Mouse (Mus musculus) neural tube, embryonic 14.5 days (tissue): ENCODE measurements at regions not wholly inside any gene's neighbourhood (a gene's known extent, or its start where the extent isn't known, plus 50 kb on each side); places are given as distances from the start of the nearest gene placed in this dataset. TPM values are rescaled to one million over a fixed set of nuclear protein-coding genes. Genes with fewer than 3 reads are reported as not detected.

Source experiments
- ATAC-seq: fragments of 200-750 bp; cut with Nextera tagmentation; 2 replicates; pipeline ENCODE4 v1.8.0; 2017; ENCODE audit warnings: low read depth, mild to moderate bottlenecking, moderate TSS enrichment, moderate library complexity
- H3K27ac ChIP-seq: fragments of 300-500 bp; sonication (generic); 2 replicates; pipeline ENCODE4 v1.5.1; 2014; ENCODE audit warnings: low read depth, mild to moderate bottlenecking, control low read depth, low read length, moderate library complexity, mixed read lengths
- H3K27me3 ChIP-seq: fragments of 300-500 bp; sonication (generic); 2 replicates; pipeline ENCODE4 v1.6.1; 2014; ENCODE audit warnings: low read length; ENCODE audit not compliant: control insufficient read depth, insufficient read depth
- H3K36me3 ChIP-seq: fragments of 300-500 bp; sonication (generic); 2 replicates; pipeline ENCODE4 v1.6.1; 2014; ENCODE audit warnings: low read length, mixed read lengths; ENCODE audit not compliant: control insufficient read depth, insufficient read depth
- H3K4me1 ChIP-seq: fragments of 300-500 bp; sonication (generic); 2 replicates; pipeline ENCODE4 v1.6.1; 2014; ENCODE audit warnings: low read length; ENCODE audit not compliant: control insufficient read depth, insufficient read depth
- H3K4me2 ChIP-seq: fragments of 300-500 bp; sonication (generic); 2 replicates; pipeline ENCODE4 v1.6.1; 2014; ENCODE audit warnings: mild to moderate bottlenecking, low read depth, low read length, control low read depth
- H3K4me3 ChIP-seq: fragments of 300-500 bp; sonication (generic); 2 replicates; pipeline ENCODE4 v1.5.1; 2014; ENCODE audit warnings: low read depth, low read length, control low read depth, mixed read lengths
- H3K9ac ChIP-seq: fragments of 300-500 bp; sonication (generic); replicated peaks from 2 replicates; pipeline ENCODE4 v1.6.1; 2014; ENCODE audit warnings: low read depth, mild to moderate bottlenecking, control low read depth, low read length, mixed read lengths
- H3K9me3 ChIP-seq: fragments of 300-500 bp; sonication (generic); 2 replicates; pipeline ENCODE4 v1.6.1; 2016; ENCODE audit warnings: low read length; ENCODE audit not compliant: control insufficient read depth
- WGBS: fragments of 180-500 bp; shearing (Covaris S2); extraction: QIAGEN DNeasy Blood & Tissue Kit; methylation state at CpG from one replicate; pipeline ENCODE4 v1.1.7; 2014; 5-methylcytosine and 5-hydroxymethylcytosine counted together
- microRNA-seq: library from miRNA; unstranded; fragments of <30 nt; microRNA quantifications from one replicate; pipeline ENCODE4, GENCODE M21; 2016

DNA sequence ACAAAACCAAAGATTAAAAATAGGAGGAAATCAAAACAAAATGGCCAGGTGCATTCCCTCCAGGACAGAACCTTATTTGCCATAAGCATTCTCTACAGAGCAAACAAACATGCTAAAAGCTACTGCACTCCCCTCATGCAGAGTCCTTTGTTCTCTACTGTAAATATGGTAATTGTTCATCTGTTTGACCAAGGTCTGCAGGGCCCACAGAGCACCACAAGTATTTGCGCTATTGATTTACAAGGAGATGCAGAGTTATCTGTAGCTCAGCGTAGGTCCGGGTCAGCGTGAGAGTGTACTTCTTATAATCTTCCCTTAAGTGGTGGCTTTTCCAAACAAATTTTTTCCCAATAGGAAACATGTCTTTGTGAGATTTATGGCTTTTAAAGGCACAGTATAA is 94.0 kb upstream of the Chrm3 start:
- 87% methylated on average over 4 of the region's 4 CpGs for WGBS
- H3K9me3 ChIP-seq: no peaks in the 10 kb centered on the region
- no peak overlapping the region for H3K27ac ChIP-seq
- no peak overlapping the region for H3K4me2 ChIP-seq
- H3K36me3 ChIP-seq: no peaks in the 10 kb centered on the region
- H3K27me3 ChIP-seq: no peaks in the 10 kb centered on the region
- H3K9ac ChIP-seq: no peak overlapping the region
- no peak for ATAC-seq
- no peaks in the 10 kb centered on the region for H3K4me1 ChIP-seq
- no peak overlapping the region for H3K4me3 ChIP-seq

GRCm38 (mm10) chr13:10451057-10451456 is 90.4 kb upstream of the Chrm3 start:
- Histone ChIP-seq H3K9me3 (no peaks in the 10 kb centered on the region), H3K27ac (no peak overlapping the region), H3K4me3 (no peak overlapping the region), H3K27me3 (no peaks in the 10 kb centered on the region), H3K36me3 (no peaks in the 10 kb centered on the region), H3K4me2 (no peak overlapping the region), H3K9ac (no peak overlapping the region), H3K4me1 (no peaks in the 10 kb centered on the region)
- no peak for ATAC-seq
- 44% methylated on average over 3 of the region's 3 CpGs for WGBS

DNA sequence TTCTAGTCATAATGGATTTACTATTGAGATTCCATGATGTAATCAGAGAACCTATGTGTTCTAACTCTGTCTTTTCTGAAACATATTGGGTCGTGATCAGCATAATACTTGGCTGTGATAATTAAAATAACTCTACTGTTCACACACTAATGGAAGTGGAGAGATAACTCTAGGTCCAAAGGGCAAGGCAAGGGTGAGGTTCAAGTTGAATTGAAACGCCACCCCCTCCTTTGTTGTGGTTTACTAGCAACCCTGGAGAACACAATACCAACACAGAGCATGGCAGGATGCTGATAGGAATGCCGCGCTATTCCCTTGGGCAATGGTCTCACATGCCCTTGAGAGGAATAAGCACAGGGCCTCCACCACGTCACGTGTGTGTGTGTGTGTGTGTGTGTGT is 88.9 kb upstream of the Chrm3 start:
- Histone ChIP-seq H3K9me3 (no peaks in the 10 kb centered on the region), H3K9ac (no peak overlapping the region), H3K27me3 (no peaks in the 10 kb centered on the region), H3K4me1 (no peaks in the 10 kb centered on the region), H3K36me3 (no peaks in the 10 kb centered on the region), H3K4me2 (no peak overlapping the region), H3K4me3 (no peak overlapping the region), H3K27ac (no peak overlapping the region)
- 86% methylated on average over 6 of the region's 6 CpGs for WGBS
- ATAC-seq: no peak

DNA sequence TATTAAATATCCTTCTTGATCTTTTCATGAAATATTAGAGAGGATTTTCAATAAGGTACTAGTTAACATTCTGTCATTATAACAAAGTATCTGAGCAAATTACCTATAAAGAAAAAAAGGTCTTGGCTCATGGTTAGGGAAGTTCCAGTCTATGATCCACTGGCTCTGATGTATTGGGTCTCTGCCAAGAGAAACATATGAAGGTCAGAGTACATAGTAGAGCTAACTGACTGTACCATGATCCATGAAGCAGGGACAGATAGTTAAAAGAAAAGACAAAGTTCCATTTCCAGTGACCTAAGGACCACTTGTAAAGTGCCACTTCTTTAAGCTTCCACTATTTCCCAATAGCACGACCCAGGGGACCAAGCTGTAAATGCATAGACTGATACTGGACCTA is 87.2 kb upstream of the Chrm3 start:
- no peak for ATAC-seq
- Histone ChIP-seq H3K27ac (no peak overlapping the region), H3K27me3 (no peaks in the 10 kb centered on the region), H3K4me2 (no peak overlapping the region), H3K9ac (no peak overlapping the region), H3K36me3 (no peaks in the 10 kb centered on the region), H3K4me1 (no peaks in the 10 kb centered on the region), H3K9me3 (no peaks in the 10 kb centered on the region), H3K4me3 (no peak overlapping the region)
- WGBS: 83% methylated on average over 1 of the region's 1 CpGs

- 50% methylated on average over 3 of the region's 3 CpGs for WGBS
These were observed 85.0 kb upstream of the Chrm3 start for GRCm38 (mm10) chr13:10445679-10446078.

More at GRCm38 (mm10) chr13:10445679-10446078, 85.0 kb upstream of the Chrm3 start:
- H3K27me3 ChIP-seq: no peaks in the 10 kb centered on the region
- no peak overlapping the region for H3K9ac ChIP-seq
- H3K9me3 ChIP-seq: no peaks in the 10 kb centered on the region
- no peak for ATAC-seq
- H3K36me3 ChIP-seq: no peaks in the 10 kb centered on the region
- no peak overlapping the region for H3K4me3 ChIP-seq
- no peaks in the 10 kb centered on the region for H3K4me1 ChIP-seq
- no peak overlapping the region for H3K27ac ChIP-seq
- no peak overlapping the region for H3K4me2 ChIP-seq

Small RNAs in the stretch of these regions (microRNA-seq; reads per million reads assigned to microRNA genes)
- gene Gm23415: not detected
